Mouse (Mus musculus) neutrophil, adult 5-6 weeks (primary cell): ENCODE measurements at regions not wholly inside any gene's neighbourhood (a gene's known extent, or its start where the extent isn't known, plus 50 kb on each side); places are given as distances from the start of the nearest gene placed in this dataset.
A peak's percentile ranks its signal among the peaks of the same experiment; 100 is the strongest.

Source experiments
- ATAC-seq: fragments of 151-379, 151-347 bp; 2 replicates; pipeline ENCODE4 v1.8.0; 2017; ENCODE audit warnings: mild to moderate bottlenecking, moderate TSS enrichment; ENCODE audit not compliant: insufficient number of reproducible peaks, poor library complexity, low FRiP score, severe bottlenecking; ENCODE audit errors: extremely low read depth

DNA sequence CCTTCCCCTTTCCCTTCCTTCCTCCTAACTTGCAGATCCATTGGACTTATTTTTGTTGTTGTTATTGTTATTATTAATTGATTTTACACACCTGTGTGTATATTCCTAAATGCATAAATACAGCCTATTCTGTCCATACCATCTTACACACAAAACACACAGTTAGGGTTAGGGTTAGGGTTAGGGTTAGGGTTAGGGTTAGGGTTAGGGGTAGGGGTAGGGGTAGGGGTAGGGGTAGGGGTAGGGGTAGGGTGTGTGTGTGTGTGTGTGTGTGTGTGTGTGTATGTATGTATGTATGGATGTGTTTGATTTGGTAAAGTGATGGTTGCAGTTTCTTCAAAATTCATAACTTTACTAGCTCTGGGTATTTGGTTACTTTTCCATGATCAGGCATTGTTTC is 892.5 kb upstream of the Cdh18 start:
- ATAC-seq, result peak; percentile 74

GRCm38 (mm10) chr15:21664180-21664579 is 884.6 kb upstream of the Cdh18 start:
- ATAC-seq, result no peak

GRCm38 (mm10) chr15:21669760-21670159 is 879.1 kb upstream of the Cdh18 start:
- no peak for ATAC-seq

GRCm38 (mm10) chr15:21684138-21684537 is 864.7 kb upstream of the Cdh18 start:
- no peak for ATAC-seq
